Mouse (Mus musculus) testis, postnatal 14 days (tissue): ENCODE measurements around the gene Dpm1.

Source experiments
- DNase-seq: peaks from one replicate; pipeline ENCODE4 v3.0.0; 2021; ENCODE audit warnings: low spot score

The Dpm1 gene

DNA sequence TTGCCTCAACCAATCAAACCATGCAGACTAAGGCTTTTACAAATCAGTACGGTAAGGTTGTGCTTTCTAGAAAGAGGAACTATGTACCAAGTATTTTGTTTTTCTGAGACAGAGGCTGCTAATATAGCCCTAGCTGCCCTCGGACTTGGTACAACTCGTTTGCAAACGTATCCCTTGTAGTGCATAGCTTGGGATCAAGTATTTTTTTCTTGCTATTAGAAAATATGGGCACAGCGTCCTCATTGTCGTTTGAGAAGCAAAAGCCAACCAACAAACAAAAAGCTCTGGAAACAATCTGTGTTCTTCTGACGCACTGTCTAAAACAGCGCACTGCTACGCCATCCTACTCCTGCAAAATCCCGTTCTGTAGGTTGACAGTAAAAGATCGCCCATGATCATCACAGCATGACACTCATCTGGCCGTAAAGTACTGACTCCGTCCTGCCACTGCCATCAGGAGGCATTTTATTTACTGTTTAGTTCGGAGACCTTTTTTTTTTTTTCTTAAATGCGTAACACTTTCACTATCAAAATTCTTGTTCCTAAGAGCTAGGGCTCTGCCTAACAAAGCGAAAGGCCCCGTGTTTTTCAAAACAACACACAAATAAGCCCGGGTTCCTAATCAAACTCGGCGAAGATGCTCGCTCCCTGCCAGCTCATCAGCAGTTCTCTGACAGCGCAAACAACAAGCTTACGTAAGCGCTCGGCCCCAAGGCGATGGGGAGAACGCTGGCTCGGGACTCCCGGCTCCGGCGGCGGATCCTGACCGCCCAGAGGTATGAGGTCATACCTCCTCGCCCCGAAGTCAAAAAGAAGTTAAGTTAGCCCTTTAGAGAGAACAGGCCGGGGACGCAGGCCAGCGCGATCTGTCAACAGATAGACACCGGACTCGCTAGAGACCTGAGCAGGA is 1.0 kb downstream of the Dpm1 start:
- DNase-seq = peak; percentile 55

- DNase-seq = no peak
Observed at GRCm38 (mm10) chr2:168223326-168223725, 7.1 kb downstream of the Dpm1 start.

DNA sequence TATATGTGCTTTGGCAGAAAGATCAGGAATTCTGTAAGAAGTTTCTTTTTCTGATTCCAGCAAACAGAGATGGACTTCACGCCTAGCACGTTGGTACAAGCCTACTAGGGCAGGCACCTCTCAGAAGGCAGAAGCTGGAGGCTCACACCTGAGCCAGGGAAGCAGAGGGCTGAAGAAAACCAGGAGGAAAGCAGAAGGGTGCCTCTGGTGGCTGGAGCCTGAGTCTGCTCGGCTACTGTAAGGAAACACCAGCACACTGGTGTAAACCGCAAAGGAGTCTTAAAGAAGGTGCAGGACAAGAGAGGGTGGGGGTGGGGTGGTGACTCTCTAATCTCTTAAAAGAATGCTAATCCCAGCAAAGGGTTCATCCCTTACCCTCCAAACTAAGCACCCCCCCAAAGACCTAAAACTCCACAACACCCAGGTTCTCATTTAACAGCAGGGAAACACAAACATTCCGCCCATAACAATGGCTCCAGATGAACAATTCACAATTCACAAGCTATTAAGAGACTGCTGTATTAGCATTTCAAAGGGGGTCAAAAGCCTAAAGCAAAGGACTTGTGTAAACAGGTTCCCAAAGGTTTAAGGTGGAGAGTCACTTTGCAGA is 16.5 kb downstream of the Dpm1 start:
- no peak for DNase-seq

GRCm38 (mm10) chr2:168207883-168208282 is 22.5 kb downstream of the Dpm1 start:
- peak; percentile 86 for DNase-seq

DNA sequence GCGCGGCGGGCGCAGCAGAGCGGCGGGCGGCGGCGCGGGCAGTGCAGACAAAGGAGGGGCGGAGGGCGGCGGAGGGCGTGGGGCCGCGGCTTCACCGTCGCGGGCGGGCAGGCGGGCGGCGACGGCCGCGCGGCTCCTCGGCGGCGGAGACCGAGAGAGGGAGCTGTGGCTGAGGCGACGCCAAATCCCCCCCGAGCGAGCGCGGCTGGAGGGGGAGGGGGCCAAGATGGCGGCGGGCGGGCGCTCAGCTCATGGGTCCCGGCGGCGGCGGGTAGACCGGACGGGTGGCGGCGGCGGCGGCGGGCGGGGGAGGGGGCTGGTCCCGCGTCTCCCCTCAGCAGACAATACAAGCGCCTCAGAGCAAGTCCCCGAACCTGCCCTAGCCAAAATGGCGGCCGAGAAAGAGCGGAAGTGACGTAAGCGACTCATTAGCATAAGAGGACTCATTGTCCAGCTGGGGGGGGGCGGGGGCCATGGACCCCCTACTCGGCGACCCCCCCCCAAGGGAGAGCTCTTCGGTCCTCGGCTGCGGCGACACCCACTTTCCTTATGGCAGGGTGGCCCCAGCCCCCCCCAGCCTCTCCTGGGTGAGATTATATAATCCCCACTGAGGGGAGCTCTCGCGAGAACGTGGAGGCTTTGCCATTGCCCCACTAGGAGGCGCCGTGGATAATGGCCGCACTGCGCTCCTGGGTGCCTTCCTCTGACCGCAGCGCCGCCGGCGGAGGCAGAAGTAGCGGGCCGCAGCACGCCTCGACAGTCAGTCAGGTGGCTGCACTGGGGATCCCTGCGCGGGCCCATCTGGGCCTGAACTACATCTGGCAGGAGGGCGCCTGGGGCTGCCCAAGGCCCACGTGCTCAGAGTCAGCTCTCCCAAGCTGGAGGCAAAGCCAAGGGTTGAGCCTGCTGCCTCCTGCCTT is 23.4 kb downstream of the Dpm1 start, which contains the start of gene Adnp:
Gene Adnp, minus strand, starts transcription at position 388 of the 920 bp plus-strand sequence.
- peak; percentile 96 for DNase-seq

GRCm38 (mm10) chr2:168205681-168206631 is 24.4 kb downstream of the Dpm1 start:
- DNase-seq = peak; percentile 57

- DNase-seq = peak; percentile 79
Observed at GRCm38 (mm10) chr2:168205265-168205664, 25.1 kb downstream of the Dpm1 start.

DNA sequence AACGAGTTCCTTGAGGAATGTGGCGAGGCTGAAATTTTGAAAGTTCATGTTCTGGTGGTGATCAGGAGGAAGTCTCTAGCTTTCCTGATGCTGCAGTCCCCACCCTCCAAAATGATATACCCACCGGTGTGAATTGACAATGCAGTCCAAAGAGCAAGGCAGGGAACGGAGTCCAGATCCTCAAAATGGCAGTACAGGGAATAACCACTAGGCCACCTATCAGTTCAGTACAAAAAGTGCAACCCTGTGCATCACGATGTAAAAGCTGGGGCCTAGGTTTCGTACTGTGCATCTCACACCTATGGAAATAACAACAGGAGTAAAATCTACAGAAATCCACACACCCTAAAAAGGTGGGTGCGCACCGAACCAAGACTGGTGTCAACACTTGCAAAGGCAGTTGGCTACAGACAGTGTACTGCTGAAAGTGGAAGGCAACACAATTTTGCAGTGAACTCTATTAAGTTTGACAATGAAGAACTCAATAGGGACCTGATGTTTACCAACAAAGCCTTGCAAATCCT is 25.9 kb downstream of the Dpm1 start:
- no peak for DNase-seq

GRCm38 (mm10) chr2:168200014-168200691 is 30.2 kb downstream of the Dpm1 start:
- no peak for DNase-seq

GRCm38 (mm10) chr2:168199476-168199875 is 30.9 kb downstream of the Dpm1 start:
- DNase-seq = no peak

DNA sequence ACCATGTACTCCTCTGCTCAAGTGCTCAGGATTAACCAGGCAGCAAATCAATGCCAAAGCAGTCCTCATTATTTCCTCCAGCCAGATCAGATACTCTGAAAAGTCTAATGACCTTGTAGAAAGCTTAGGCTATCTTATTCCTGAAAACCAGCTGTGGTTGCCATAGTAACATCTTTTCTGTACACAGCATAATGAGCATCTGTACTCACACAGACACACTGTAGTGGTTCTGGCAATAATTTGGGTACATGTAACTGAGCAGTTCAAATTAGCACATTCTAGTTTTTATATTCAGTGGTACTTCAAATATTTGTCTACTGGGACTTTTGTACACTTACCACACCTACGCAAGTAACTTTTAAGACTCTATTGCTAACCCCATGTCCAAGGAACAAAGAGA is 32.0 kb downstream of the Dpm1 start:
- DNase-seq = peak; percentile 45

DNA sequence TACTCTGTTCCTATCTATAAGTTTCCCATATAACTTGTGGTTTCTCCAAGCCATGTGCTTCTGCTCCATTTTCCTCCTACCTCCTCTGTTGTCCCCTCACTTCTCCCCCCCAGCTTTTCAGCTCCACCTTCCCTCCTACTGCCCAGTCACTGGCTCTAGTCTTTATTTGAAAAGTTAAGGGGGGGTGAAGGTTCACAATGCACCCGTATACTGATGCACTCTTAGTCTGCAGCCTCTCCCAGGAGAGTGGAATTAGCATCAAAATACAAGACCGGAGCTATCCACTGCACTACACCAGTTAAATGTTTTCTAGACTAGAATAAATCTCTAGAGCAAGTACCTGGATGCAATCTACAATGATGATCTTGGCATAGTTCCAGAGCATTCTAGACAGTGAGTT is 34.7 kb downstream of the Dpm1 start:
- DNase-seq = no peak

DNA sequence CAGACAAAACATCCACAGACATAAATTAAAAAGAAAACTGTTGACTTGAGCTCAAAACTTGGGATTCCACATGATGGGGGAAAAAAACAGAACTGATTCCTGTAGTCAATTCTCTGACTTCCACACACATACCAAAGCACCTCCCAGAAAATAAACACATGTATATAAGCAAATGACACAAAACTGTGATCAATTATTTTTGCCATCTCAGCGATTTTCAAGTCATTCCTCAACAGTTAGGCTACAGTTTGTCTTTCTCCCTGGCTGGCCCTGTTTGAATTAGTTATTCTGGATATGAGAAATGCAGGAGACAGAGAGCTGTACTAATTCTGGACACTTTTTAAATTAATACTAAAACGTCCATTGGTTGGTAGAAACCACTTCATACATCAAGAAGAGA is 36.7 kb downstream of the Dpm1 start:
- DNase-seq = no peak

DNA sequence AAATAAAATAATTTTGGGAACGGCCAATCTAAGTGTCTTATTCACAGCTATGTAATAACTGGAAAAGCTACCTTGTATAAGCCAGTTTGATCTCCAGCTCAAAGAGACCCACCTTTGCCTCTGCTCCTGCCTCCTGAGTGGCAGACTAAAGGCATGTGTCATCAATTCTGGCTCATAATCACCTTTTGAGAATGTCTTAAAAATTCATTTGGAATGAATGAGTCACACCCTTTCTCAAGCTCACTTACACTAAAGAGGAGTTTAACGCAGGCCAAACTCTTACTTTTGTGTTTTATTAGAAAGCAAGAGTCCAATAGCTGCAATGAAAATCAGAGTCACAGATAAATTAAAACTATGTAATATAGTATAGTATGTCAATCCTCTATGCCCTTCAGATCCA is 38.5 kb downstream of the Dpm1 start:
- no peak for DNase-seq

- no peak for DNase-seq
Observed at GRCm38 (mm10) chr2:168175946-168176345, 54.4 kb downstream of the Dpm1 start.

- DNase-seq = peak; percentile 46
Observed at GRCm38 (mm10) chr2:168170167-168170685, 60.2 kb downstream of the Dpm1 start.

- no peak for DNase-seq
Observed at GRCm38 (mm10) chr2:168169800-168170113, 60.6 kb downstream of the Dpm1 start.

- no peak for DNase-seq
Observed at GRCm38 (mm10) chr2:168168892-168169799, 61.2 kb downstream of the Dpm1 start.

DNA sequence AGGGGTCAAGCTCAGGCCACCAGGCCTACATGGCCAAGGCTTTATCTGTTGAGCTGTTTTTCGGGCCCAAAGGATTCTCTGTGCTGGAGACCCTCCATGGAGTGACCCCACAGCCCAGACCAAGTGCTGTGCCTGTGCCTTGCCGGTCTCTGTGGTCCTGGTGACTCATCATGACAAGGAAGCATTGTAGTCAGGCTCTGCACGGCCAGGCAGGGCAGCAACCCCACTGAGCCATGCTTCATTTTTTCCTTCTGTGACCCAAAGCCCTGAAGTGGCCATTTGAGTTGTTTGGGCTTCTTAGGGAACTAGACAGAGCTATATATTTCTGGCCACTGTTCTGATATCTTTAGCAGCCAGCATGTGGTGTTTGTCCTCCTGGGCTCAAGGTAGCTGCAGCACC is 62.6 kb downstream of the Dpm1 start:
- DNase-seq = no peak
